Mouse (Mus musculus) lung, postnatal 14 days (tissue): Measurements from ENCODE around the gene Hint1.
A peak's percentile ranks its signal among the peaks of the same experiment; 100 is the strongest.

Source experiments
- DNase-seq: peaks from one replicate; pipeline ENCODE4 v3.0.0; 2021

Gene Hint1

GRCm38 (mm10) chr11:54902333-54903323, 36.4 kb downstream of the Hint1 start, which contains the start of gene Gpx3:
Gene Gpx3 (plus strand): TSS chr11:54902453.
- peak; percentile 83 for DNase-seq

- no peak for DNase-seq
These were observed 37.2 kb downstream of the Hint1 start for GRCm38 (mm10) chr11:54903339-54903738.

DNA sequence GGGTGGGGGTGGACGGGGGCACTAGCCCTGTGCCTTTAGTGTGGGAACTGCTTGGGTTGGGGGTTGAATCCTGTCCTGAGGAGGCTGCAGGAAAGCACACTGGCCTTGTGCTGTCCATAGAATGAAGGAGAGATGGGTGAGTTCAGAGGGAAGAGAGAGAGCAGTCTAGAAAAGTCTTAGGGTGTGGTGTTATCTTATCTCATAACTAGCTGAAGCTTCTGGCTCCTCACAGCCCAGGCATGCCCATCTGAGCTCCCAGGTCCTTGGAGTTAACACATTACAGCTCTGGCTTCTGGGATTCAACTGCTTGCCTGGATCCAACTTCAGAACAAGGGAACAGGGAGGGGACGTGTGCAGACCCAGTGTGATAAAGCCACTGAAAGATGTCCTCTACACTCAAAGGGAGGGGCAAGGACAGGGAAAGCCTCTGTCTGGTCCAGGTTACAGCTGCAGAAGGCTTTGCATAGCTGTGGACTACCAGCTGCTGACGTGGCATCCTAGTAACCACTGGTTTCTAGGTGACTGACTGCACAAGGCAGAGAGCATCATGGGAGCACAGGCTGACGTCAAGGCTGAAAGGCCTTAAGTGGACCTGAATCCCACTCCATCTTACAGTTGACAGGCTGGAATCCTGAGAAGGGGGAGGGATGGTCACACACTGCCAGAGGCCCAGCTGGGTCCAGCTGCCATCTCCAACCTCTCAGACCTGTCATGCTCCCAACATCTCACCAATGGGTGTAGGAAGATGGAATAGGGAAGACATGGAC, 37.9 kb downstream of the Hint1 start:
- peak; percentile 63 for DNase-seq

DNA sequence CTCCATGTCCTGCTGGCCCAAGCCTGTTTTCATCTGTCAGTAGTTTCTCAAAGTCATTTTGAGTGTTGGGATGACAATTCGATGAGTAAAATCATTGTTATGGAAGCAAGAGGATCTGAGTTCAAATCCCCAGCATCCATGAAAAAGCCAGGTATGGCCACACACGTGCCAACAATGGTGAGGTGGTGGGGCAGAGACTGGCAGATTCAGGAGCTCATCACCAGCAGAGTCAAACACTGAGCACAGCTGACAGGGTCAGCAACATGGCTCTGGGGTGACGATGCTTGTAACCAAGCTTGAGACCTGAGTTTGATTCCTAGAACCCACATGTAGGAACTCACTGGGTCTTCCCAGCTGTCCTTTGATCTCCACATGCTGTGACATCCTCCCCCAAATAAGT, 38.9 kb downstream of the Hint1 start:
- no peak for DNase-seq

GRCm38 (mm10) chr11:54905931-54906330, 39.7 kb downstream of the Hint1 start:
- DNase-seq, result no peak

- no peak for DNase-seq
These were observed 40.3 kb downstream of the Hint1 start for GRCm38 (mm10) chr11:54906466-54906865.

- DNase-seq, result no peak
These were observed 41.1 kb downstream of the Hint1 start for GRCm38 (mm10) chr11:54907259-54907658.

- DNase-seq, result no peak
These were observed 43.1 kb downstream of the Hint1 start for GRCm38 (mm10) chr11:54909273-54909672.

DNA sequence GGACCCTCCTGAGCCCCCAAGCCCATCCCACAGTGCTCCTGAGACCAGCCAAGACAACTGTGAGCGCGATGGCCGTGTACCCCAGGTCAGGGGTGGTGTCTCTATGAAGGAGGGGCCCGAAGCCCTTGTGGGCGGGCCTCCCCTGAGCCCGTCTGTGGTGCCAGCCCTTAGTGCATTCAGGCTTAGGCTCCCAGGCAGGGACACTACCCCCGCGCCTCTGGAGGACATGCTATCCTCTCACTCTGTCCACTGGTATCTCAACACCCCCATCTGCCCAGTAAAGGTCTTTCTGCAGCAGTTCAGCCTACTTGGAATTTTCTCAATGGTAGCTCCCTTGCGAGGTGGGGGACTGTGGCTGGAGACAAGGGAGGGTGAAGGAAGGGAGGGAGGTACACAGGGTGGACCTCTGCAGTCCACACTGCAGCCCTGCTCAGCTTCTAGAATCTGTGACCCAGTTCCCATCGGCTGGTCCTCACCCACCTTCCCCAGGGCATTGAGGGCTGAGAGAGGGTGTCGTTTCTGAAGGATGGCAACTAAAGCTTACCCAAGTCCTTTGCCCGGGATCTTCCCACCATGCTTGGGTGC, 44.0 kb downstream of the Hint1 start:
- no peak for DNase-seq

- DNase-seq, result no peak
These were observed 45.0 kb downstream of the Hint1 start for GRCm38 (mm10) chr11:54911201-54911600.

GRCm38 (mm10) chr11:54911671-54912502, 45.7 kb downstream of the Hint1 start:
- DNase-seq, result no peak

GRCm38 (mm10) chr11:54912503-54913316, 46.5 kb downstream of the Hint1 start:
- DNase-seq, result no peak

DNA sequence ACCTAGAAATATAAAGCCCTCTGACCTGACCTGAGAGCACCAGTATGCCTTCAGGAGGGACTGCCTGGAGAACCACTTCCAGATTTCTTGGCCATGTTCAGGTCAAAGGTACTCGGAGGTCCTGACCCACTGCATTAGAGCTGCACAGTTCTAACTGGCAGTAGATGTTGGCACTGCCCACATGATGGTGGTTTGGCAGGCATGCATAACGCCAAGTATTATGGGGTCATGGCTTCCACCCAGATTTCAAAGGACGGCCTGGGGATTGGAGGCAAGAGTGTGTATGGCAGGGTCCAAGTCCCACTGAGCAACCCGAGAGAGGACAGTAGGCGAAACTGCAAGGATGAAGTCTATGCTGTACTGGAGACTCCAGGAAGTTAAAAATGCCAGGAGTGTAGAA, 47.7 kb downstream of the Hint1 start:
- DNase-seq, result no peak

- DNase-seq, result no peak
These were observed 51.3 kb downstream of the Hint1 start for GRCm38 (mm10) chr11:54917461-54917860.

GRCm38 (mm10) chr11:54918273-54918672, 52.1 kb downstream of the Hint1 start:
- DNase-seq, result no peak
